Mouse (Mus musculus): Measurements from ENCODE around the gene Pip4k2a.
"Not testable (repeated sequence)": the region's sequence is repeated elsewhere in the genome, so short reads cannot be mapped to it uniquely, and the experiment has no call there.

The Pip4k2a gene

DNA sequence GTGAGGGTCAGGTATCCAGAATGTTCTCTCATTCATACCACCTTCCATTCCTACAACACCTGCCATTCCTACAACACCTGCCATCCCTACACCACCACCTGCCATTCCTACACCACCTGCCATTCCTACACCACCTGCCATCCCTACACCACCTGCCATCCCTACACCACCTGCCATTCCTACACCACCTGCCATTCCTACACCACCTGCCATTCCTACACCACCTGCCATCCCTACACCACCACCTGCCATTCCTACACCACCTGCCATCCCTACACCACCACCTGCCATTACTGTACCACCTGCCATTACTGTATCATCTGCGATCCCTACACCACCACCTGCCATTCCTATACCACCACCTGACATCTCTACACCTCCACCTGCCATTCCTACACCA is 104.6 kb downstream of the Pip4k2a start:
- DNase-seq (ENCODE audit: low read depth), result not testable (repeated sequence)

DNA sequence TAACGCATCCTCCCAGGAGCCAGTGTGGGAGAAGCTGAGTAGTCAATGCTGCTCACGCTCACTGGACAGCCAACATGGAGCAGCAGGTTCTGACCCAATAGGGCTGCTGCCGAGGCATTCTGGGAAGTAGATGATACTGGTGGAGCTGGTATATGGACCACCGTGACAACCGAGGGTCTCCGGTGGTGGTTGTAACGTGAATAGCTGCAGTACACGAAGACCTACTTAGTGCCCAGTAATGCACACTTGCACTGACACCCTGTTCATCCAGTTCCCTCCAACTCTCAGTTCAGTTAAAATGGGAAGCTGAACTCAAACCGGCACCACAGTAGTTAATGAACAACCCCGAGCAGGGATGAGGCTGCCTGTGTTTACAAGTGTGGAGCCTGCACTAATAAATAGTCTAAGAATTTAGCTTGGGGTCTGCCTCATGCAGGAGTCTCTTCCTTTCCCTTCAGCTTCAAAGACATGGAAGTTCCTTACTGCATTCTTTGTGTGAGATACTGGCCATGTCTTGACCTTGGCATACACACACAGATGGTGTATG is 105.9 kb downstream of the Pip4k2a start:
- DNase-seq (ENCODE audit: low read depth), result no peak

DNA sequence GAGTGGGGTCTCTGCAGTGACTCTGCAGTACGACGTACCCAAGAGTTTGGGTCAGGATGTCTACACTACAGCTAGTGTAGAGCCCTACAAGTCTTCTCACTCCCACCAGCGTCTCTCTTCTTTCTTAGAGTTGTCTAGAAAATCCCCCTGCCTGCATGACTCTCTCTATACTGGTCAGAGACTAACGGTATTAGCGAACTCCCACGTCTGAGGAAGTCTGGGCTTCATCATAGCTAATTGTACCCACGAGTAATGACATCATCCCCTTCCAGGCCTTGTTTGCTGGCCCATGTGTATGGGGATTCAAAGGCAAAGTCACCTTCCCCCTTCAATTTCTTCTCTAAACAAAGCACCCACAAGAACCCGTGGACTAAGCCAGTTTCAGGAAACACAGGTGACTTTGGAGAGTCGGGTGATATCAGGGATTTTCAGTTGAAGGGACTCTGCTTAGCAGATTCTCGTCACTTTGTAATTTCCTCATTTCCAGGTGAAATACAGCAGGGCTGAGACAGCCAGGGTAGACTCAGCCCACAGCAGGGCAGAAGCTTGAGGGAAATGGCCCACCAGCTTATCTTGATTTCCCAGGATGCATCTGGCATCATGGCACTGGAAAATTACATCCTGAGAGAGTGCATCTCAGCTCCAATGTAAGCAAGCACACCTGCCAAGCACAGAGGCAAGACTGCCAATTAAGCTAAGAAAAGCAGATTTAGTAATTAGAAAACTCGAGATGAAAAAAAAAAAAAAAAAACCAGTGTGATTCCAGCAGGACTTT is 107.5 kb downstream of the Pip4k2a start:
- no peak for DNase-seq (ENCODE audit: low read depth)

DNA sequence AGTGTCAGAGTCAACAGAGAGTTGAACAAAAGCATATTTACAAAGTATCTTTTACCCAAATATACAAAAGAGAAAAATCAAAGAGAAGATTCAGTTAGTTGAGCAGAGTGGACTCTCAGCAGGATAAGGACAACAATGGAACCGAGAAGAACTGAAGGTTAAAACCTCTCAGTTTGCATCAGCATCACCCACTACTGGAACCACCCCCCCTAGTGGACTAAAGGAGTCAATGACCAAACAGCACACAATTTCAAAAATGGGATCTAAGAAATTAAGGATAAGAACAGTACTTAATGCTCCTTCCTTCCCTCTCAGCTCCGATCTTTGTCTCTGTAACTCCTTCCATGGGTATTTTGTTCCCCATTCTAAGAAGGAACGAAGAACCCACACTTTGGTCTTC is 113.6 kb downstream of the Pip4k2a start:
- DNase-seq (ENCODE audit: low read depth), result no peak

DNA sequence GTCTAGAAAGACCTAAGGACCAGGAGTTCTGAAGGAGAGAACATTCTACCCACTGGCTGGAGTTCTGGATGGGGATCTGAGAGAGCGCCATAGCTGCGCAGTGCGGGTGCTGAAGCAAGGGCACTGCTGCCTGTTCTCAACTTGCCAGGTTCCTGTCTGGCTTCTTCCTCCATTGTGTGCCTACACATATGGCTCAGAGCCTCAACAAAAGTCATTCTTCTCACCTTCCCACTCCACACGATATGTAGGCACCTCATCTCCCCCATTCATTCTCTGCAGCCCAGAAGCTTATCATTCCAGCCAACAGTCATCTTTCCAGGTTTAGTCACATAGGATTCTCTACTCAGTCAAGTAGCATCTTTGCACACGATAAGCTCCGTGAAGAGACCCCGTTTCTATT is 123.3 kb downstream of the Pip4k2a start:
- DNase-seq (ENCODE audit: low read depth), result no peak

DNA sequence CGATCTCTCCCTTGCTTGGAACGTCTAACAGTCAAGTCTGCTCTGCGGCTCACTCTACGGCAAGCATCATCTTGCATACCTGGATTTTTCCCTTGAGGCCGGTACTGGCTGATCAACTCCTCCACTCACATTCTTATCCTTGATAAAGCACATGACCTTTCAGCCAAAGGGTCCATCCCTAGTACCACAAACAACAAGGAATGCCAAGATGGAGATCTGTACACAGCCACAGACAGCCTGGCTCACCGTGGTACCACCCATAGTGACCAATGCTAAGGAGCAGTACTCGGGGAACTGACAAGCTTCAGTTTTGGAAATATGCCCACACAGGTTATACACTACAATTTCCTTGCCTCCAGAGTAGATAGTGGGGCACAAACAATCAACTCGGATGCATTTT is 123.9 kb downstream of the Pip4k2a start:
- no peak for DNase-seq (ENCODE audit: low read depth)

DNA sequence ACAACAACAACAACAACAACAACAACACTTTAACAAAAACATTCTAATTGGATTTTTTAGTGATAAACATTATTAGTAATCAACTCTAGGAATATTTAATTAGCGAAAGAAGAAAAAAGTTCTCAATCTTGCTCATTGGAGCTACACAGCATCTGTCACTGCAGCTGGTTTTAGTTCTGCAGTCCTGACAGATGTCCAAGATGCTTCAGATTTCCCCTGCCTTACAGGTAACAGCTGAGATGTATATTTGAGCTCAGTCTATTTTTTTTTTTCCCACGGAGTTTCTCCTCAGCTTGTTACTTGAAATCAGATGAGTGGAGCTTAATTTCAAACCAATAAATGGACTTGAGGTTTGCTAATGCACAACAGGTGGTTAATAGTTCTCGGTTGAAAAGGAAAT is 124.5 kb downstream of the Pip4k2a start:
- DNase-seq (ENCODE audit: low read depth), result no peak

DNA sequence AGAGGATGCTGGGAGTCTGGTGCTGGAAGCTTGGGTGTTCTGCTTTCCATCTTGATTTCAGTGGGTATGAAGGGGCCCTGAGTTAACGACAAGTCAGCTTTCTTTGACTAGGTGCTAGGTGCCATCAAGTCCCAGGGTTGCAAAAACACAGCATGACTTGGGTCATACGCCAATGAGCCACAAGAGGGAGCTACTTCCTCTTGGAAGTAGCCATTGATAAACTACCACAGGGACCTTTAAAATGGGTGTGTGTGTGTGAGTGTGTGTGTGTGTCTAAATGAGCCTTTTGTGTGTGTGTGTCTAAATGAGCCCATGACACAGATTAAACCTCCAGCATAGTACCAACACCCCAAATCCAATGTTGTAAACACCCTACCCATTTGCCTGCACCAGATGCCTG is 125.1 kb downstream of the Pip4k2a start:
- DNase-seq (ENCODE audit: low read depth), result peak; percentile 85

DNA sequence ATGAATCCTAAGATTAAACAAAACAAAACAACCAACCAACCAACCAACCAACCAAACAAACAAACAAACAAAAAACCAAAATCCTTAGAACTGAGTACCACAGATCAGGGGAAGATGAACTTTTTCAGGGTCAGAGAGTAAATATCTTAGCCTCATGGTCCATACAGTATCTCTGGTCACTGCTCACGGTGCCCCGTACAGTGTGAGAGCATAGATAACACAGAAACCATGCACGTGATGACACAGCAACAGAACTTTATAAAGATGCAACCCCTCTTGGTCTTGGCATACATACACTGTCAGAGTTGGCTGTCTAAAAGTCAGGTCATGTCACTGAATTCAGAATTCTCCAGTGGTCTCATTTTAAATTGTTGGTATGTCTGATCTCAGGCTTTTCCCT is 126.8 kb downstream of the Pip4k2a start:
- no peak for DNase-seq (ENCODE audit: low read depth)

DNA sequence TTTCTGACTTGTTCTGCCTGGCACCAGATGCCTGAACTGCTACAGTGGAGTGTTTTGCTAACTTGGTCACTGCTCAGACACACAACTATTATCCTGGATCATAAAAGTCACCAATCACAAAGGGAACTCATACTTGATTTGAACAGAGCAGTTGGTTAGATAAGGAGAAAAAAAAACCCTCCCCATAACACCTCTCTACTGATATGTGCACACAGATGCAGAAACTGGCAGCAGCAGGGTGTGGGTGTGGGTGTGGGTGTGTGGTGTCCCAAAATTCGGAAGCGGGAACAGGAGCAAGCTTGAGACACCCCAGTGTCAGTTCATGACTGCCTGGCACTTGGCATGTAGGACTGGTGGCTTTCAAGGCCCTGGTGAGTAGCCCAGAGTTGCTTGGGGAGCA is 130.9 kb downstream of the Pip4k2a start:
- no peak for DNase-seq (ENCODE audit: low read depth)

DNA sequence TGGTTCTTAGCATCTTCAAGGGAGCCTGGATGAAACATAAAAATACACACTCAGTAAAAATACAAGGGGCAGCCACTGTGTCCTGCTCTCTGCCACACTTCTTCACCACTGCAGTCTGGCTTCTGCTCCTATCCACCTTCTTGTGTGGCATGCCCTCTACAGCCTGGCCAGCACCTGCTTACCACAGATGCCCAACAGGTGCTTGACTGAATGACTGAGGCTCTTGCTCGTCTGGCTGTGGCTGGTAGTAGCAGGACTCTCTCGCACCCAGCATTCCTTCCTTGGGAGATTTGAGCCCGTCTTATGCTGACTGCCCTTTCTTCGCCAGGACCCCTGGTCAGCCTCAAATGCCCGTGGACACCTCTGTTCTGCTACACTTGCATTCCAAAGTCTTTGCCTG is 133.2 kb downstream of the Pip4k2a start:
- DNase-seq (ENCODE audit: low read depth), result no peak

DNA sequence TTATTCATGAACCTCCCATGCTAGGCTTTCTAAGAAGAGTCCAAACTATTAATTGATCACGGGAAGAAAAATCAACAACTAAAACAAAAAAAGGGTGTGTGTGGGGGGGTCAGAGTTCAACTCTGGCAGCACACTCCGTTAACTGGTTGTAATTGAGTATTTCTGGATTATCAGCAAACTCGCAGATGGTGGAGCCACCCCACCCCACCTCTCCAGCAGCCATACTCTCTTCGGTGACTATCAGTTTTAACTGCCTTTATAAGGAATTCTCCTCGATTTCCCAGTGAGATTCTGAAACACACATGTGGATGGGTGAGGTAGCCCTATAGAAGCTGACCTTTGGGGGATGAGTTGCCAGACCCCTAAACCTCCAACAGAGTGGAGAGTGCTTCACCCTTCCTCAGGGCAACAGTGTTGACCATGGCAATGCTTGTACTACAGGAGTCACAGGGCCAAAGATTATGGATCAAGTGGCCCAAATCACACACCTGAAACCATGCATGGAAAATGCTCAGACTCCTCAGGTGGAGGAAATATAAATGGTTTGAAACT is 136.2 kb downstream of the Pip4k2a start:
- DNase-seq (ENCODE audit: low read depth), result no peak

DNA sequence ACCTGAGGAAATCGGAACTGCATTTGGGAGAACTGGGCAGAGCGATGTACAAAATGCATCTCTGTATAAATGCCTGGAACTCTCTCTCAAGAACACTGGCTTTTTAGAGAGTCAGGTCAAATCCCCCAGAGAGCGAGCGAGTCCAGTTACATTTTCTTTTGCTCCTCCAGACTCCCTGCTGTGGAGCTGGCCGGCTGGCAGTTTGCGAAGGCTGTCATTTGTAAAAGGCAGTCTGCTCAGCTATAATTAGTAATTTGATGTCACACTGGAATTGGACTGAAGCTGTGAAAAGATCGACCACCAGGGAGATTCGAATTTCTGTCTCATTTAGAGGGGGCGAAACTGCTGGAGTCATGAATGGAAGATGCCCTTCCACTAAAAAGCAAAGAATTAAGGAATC is 137.2 kb downstream of the Pip4k2a start:
- DNase-seq (ENCODE audit: low read depth), result no peak

DNA sequence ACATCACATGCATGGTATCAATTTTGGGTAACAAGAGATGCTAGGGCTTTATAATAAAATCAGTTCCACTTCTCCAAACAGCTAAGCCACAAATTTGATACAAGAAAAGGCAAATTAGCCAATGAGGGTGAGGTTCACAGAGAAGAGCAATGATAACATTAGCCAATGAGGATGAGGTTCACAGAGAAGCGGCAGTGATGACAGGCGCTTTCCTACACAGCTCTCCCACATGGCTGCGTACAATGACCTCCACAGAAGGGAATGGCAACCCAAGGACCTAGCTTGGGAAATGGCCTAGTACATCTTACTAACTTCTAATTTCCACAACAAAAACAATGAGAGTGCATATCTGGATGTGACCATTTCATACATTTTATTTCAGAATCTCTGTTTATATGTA is 140.0 kb downstream of the Pip4k2a start:
- no peak for DNase-seq (ENCODE audit: low read depth)

DNA sequence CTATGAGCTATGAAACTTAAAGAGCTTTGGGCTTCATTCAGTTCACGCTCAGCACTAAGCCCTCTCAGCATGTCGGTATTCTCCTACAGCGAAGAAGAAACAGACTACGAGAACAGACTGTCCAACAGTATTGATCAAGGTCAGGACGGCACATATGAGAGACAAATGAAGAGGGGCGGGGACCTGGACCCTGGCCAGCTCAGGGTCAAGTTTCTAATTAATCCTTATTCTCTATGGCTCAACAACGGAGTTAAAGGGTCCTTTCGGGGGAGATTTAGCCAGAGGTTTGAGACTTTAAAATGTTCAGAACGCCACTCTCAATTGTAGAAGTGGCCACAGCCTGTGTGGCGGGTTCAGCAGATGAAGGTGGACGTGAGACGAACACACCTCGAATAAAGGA is 141.5 kb downstream of the Pip4k2a start:
- DNase-seq (ENCODE audit: low read depth), result no peak

DNA sequence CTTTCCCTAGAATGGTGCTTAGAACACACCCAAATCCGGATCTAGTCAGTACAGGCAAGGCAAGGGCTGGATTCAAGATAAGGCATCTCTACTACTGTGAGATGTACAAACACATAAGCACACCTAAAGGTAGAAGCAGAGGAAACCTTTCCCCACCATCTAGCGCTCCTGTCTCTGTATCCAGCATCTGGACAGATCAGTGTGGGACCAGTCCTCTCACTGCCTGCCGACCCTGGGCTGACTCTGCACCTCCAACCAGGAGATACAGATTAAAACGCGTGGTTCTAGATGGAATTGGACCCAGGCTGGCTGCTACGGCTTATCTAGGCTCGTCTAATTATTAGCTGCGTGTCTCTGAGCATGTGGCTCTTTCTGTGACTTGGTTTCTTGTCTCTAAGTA is 142.7 kb downstream of the Pip4k2a start:
- no peak for DNase-seq (ENCODE audit: low read depth)

DNA sequence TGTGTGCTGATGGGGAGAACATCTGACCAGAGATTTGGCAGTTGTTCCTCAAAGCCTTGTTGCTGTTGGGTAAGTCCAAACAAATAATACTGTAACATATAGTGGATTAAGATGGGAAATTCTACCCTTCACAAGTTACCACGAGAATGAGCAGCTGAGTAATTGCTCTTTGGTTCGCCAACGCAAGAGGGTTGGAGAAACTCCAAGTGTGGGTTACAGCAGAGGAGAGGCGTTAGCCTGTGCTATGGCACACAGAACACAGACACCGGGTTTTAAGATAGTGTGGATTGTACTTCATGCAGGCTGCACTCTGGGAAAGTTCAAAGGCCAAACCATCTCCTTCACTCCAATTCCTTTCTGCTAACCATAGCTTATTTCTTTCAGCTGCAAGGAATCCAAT is 144.6 kb downstream of the Pip4k2a start:
- peak; percentile 27 for DNase-seq (ENCODE audit: low read depth)

DNA sequence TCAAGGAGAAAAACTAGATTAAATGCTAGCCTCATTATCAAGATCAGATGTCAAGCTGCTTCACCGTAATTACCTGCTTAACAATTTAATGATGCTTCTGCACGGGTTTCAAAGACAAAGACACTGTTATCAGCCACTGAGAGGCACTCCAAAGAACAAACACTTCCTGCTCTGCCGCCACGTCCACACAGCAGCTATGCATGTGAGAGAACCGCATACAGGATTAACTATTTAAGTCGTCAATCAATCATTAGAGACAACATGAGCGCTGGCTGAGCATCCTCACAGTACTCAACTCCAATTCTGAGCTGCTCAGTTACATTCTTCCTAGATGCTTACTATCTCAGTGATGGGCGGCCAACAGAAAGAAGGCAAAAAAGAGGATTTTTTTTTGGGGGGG is 147.3 kb downstream of the Pip4k2a start:
- no peak for DNase-seq (ENCODE audit: low read depth)

DNA sequence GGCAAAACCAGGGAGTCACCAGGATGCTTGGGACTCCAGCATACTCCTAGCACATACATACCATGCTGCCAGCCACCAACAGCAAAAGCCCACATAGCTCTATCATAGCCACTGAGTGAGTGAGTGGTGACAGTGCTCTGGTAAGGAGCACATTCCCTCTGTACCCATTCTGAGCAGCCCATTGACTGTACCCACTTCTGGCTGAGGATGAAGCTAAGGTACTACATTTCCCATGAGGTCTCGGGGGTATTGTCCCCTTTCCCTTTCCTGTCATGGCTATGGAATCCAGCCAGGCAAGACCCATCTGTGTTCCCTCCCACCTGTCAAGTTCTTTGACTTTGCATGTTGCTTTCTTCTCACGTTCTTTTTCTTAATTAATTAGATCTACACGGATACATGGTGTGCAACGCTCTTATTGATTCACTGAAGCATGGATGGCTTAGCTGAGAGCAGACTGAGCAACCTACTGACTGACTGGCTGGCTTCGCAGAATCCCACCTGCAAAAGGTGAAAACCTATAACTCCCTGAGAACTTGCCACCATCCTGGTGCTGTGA is 149.8 kb downstream of the Pip4k2a start:
- DNase-seq (ENCODE audit: low read depth), result no peak

DNA sequence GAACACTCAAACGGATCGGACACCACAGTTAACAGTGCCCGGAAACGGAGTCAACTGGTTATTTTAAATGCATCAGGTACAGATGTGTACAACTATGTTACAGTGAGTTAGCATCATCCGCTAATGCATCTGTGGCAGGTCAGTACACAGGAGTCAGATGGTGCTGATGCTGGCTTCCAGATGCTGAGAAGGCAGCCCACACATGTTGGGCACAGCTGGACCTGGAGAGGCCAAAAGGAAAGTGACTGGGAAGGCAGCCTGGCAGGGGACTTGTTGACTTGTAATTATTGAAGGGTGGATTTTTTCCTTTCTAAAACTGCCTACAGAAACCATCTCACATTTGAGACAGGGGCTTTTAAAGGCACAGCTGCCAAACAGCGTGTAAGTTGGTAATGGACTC is 155.4 kb downstream of the Pip4k2a start:
- no peak for DNase-seq (ENCODE audit: low read depth)

DNA sequence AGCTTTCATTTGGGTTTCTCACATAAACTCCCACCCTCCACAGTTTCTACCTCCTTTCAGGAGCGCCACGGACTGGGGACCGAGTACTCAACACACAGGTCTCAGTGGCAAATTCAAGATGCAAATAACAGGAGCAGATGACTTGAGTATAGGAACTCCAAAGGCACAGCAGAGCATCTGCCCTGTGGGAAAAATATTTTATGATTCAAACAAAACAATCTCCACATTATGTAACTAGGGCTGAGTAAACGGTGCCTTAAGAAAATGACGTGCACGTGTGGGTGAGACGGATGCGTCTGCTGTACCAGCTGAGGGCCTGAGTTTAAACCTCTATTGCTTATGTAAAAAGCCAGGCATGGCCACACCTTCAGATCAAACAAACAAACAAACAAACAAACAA is 156.9 kb downstream of the Pip4k2a start:
- DNase-seq (ENCODE audit: low read depth), result no peak

DNA sequence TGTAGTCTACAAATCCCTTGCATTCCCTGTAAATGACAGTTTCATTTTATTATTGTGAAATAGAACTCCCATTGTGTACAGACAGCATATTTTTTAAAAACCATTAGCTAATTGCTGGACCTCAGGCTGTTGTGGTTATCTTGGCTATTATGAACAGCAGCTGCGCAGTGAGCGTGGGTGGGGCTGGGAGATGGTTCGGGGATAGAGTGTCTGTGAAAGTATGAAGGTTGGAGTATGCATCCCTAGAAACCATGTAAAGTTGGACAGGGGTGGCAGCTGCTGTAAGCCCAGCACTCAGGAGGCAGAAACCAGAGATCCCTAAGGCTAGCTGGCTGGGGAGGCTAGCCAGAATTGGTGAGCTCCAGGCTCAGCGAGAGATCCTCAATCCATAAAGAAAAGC is 158.4 kb downstream of the Pip4k2a start:
- no peak for DNase-seq (ENCODE audit: low read depth)

DNA sequence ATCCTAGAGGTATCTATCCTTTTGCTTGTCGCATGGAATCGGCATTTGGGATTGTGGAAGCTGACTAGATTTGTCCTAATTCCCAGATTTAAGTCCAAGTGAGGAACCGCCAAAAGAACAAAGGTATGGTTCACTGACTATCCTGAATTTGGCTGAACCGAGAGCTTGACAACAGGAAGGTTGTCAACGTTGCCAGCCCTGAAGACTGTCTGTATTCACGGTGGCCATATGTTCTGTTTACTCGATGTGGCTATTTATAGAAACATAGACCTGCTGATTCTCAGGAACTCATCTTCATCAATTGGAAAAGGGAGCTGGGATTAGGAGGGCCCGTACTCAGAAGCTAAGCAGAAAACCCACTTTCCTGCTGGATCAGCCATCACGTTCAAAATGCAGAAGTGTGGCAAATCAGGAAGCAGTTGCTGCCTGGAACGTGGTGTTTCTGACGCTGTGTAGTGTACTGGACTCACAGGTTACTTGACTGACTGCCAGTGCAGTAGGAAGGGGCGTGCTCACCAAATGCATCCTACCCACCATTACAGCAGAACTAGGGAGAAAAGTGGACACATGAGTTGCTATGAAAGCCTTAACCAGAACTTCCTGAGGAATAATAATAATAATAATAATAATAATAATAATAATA is 162.5 kb downstream of the Pip4k2a start:
- no peak for DNase-seq (ENCODE audit: low read depth)
